Mouse (Mus musculus) 416B (cell line): ENCODE data around the gene Eid2.
"Not testable (repeated sequence)": the region's sequence is repeated elsewhere in the genome, so short reads cannot be mapped to it uniquely, and the experiment has no call there.

Experiments
- DNase-seq: peaks from one replicate; pipeline ENCODE4 v3.0.0; 2011; ENCODE audit warnings: low read depth

Eid2 gene

DNA sequence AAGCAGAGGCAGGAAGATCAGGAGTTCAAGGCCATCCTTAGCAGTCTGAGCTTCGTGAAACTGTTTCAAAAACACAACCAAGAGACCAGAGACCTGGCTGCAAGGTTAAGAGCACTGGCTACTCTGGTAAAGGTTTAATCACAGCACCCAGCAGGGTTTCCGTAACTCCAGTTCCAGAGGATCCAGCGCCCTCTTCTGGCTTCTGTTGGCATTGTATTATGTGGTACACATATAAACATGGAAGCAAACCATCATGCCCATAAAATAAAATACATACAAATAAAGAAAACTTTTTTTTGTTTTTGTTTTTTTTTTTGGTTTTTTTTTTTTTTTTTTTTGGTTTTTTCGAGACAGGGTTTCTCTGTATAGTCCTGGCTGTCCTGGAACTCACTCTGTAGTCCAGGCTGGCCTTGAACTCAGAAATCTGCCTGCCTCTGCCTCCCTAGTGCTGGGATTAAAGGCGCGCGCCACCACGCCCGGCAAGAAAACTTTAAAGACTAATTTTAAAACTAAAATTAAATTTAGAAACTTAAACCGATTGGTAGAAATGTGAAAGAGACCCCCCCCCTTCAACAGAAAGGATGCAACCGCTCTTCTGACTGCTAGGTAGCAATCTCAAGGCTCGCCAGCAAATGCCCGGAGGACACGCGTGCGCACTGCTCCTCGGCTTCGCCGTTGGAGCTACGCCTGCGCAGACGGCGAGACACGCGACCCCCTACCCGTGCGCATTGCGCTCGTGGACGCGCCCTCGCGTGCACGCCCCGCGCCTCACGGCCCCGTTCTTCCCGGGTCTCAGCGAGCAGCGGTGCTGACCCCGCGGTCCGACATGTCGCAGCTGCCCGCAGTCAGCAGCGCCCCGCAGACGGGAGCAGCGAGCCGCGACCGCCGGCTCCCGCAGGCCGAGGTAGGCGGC lies at the start of gene Eid2:
Gene Eid2 (plus strand): TSS at position 753 of the 913 bp plus-strand sequence.
- no peak for DNase-seq

GRCm38 (mm10) chr7:28218951-28219740 lies 48.5 kb upstream of the Eid2 start:
- not testable (repeated sequence) for DNase-seq

DNA sequence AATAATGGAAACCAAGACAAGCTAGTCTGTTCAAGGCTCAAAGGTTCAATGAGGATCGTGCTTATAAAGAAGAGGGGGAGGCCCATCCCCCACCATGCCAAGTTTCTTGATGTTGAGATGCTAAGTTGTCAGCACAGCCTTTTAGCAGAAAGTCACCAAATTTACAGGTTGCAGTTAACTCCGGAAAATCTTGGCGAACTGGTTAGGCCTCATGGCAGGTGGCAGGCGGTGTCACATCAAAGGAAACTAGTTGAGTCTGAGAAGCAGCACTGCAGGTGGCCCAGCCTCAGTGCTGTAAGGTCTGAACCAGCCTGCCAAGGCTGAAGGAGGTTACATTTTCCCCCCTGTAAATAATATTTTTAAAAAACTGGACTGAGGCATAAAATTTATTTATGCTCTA lies 40.8 kb upstream of the Eid2 start:
- not testable (repeated sequence) for DNase-seq

GRCm38 (mm10) chr7:28227421-28227820 lies 40.3 kb upstream of the Eid2 start:
- not testable (repeated sequence) for DNase-seq

DNA sequence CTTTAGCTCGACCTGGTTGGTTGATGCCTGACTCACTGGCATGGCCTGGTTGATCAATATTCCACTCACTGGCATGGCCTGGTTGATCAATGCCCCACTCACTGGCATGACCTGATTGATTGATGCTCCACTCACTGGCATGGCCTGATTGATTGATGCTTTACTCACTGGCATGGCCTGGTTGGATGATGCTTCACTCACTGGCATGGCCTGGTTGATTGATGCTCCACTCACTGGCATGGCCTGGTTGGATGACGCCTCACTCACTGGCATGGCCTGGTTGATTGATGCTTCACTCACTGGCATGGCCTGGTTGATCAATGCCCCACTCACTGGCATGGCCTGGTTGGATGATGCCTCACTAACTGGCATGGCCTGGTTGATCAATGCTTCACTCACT lies 23.7 kb upstream of the Eid2 start:
- not testable (repeated sequence) for DNase-seq

DNA sequence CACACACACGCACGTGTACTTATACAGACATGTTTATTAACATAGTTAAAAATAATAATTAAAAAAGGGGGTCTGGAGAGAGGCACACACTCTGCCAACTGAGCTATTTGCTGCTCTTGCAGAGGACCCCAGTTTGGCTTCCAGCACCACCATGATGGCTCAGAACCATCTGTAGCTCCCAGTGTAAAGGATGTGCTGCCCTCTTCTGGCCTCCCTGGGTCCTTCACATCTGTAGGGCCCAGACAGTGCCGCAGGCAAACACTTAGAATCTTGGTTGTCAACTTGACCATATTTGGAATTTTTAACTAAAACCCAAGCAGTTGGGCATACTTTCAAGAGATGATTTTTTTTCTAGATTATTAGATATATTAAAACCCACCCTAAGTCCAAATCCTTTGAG lies 18.7 kb upstream of the Eid2 start:
- DNase-seq: no peak

DNA sequence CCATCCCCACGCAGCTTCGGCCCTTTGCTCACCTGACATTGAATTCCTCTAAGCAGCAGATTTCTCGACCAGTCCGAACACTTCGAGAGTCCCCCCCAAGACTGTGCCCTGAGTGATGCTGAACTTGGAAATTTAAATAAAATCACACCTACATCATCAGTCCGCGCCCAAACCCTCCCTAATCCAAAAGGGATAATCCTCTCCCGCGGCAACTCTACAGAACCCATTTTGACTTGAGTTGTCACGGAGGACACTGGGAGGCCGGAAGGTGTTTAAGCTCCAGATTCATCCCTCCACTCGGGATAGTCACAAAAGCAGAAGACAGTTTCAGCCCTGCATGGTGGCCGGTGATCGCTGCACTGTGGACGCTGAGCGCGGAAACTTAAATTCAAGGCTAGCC lies 15.7 kb upstream of the Eid2 start:
- no peak for DNase-seq

GRCm38 (mm10) chr7:28254591-28254990 lies 13.1 kb upstream of the Eid2 start:
- DNase-seq: no peak

- peak; percentile 22 for DNase-seq
These were observed 12.2 kb upstream of the Eid2 start for GRCm38 (mm10) chr7:28255476-28255875.

GRCm38 (mm10) chr7:28262861-28263260 lies 4.8 kb upstream of the Eid2 start:
- DNase-seq: no peak

GRCm38 (mm10) chr7:28263786-28264185 lies 3.9 kb upstream of the Eid2 start:
- DNase-seq: peak; percentile 70

DNA sequence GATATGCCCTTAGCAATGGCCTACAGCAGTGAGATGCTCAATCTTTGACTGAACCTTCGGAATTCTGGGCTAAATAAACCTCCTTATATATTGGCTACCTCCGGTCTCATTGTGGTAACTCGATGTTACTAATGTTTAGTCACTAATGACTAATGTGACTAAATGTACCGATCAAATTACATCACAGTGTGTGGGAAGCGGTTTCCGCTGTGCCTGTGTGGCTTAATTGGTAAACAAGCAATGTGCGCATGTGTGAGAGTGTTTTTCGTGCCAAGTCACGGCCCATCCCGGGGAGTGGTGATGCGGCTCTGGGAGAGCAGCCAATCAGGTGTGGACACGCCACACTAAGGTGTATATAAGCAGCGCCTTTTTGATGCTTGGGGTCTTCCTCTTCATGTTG lies 2.3 kb upstream of the Eid2 start:
- DNase-seq: peak; percentile 56

- no peak for DNase-seq
These were observed 406 bp downstream of the Eid2 start for GRCm38 (mm10) chr7:28268042-28268531.

- DNase-seq: no peak
These were observed 895 bp downstream of the Eid2 start for GRCm38 (mm10) chr7:28268576-28268975.

GRCm38 (mm10) chr7:28269355-28269754 lies 1.7 kb downstream of the Eid2 start:
- DNase-seq: no peak

- DNase-seq: no peak
These were observed 4.1 kb downstream of the Eid2 start for GRCm38 (mm10) chr7:28271761-28272160.

DNA sequence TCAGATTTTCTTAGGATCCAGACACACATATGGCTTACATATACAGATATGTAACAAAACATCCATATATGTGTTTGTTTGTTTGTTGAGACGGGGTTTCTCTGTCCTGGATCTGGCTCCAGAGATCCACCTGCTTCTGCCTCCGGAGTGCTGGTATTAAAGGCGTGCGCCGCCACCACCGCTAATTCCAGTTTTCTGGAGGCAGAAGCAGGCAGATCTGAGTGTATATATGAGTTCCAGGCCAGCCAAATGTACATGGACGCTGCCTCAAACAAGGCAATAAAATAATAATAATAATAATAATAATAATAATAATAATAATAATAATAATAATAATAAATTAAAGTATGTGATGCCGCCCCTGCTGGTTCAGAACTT lies 9.5 kb downstream of the Eid2 start:
- no peak for DNase-seq

DNA sequence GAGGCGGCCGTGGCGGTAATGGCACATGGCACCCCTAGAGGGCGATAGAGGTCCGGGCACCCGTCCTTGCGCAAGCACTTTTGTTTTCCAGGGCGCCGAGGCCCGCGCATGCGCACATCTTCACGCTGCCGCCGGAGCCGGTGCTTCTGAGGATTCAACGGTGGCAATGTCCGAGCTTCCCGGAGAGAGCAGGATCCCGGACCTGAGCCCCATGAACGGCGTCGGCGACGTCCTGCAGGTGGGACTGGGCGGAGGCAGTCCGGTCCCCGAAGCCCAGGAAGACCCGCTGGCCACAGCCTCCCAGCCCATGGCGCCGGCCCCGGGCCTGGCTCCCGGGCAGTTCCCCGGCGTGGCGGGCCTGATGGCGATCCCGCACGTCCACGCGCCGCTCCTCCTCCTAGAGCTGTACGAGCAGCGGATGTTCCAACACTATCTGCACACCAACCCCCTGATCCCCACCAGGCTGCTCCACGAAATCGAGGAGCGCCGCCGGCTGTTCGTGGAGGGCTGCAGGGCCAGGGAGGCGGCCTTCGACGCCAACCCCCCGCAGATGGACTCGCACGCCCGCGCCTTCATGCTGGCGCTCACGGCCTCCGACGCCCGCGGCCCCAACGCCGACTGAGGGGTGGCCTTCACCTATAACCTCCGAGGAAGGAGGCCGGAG lies 10.1 kb downstream of the Eid2 start, which contains the start of gene Eid2b:
Gene Eid2b (plus strand): TSS at position 125 of the 664 bp plus-strand sequence.
- DNase-seq: peak; percentile 92

DNA sequence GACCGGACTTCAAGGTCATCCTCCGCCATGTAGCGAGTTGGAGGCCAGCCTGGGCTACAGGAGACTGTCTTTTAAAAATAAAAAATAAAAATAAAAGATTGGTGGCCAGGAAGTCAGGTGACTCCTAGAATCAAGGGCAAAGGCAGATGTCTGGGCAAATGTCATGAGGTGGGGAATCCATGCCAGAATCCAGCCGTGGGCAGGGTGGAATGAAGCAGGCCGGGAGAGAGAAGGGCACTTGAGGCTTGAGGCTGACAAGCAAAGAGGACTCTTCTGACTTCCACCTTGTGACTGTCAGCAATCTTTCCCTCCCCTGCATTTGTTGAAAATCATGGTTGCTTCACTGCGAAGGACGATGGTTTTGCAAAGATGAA lies 10.6 kb downstream of the Eid2 start:
- DNase-seq: no peak

- no peak for DNase-seq
These were observed 12.9 kb downstream of the Eid2 start for GRCm38 (mm10) chr7:28280630-28281029.

GRCm38 (mm10) chr7:28290165-28290564 lies 22.5 kb downstream of the Eid2 start:
- no peak for DNase-seq
